Mouse (Mus musculus): Measurements from ENCODE around the gene Lbhd2.

Lbhd2 gene

DNA sequence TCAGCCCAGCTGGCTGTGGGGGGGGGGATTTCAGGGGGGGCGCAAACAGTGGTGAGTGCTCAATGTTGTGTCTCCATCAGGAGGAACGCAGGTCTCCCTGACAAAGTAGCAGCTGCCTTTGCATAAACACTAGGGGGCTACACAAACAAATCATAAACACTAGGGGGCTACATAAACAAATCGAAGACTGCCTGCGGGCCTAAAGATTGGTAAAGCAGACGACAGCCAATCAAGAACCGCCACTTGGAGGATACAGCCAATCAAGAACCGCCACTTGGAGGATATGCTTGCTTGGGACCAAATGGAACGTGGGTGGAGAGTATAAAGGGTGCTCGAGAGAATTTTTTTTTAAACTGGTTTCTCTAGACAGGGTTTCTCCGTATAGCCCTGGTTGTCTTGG lies 1.7 kb upstream of the Lbhd2 start:
- no peak for DNase-seq (ENCODE audit: low spot score in 2 of 2)

DNA sequence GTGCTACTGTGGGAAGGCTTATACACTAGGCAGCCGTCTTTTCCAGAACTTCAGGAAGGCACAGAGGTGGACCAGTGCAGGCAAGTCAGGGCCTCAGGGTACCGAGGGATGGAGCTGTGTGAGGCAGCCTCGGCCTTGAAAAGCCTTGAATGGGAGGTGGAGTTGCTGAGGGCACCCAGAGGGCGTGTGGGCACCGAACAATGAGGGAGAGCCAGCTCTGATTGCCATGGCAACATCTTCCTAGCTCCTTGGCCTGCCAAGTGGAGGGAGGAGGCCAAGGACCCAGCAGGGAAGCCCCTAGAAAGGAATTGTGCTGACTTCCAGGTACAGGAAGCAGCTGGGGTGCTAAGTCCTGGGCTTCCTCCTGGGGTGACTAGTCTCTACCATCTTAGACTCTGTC lies 3.0 kb downstream of the Lbhd2 start:
- DNase-seq (ENCODE audit: low spot score in 2 of 2) = peak; percentile 56 to 68

DNA sequence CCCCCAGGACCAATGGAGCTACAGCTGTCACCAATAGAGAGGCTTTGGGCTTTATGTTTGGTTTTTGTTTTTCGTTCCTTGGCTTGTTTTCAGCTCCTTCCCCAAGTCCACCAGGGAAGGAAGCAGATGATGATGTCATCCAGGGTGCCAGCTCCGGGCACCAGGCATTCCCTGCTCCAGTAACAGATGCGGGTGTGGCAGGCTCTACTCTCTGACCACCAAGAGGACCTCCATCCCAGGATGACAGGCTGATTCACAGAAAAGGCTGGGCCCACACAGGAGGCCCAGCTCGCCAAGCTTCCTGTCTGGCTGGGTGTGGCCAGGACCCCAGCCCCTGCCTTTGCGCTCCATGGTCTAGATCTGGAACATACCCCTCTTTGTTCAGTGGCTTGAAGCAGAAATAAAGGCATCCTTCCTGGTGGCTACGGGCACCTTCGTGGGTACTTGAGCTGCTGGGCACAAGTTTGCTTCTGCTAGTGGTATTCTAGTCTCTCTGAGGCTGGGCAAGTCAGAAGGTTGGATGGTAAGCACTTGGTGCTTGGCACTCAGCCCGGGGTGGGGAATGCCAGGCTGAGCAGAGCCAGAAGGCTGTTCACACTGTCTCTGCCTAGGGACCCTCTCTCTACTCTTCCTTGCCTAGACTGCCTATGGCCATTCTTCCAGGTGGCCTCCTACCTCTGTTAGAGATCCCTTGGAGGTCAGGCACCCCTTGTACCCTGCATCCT lies 5.2 kb downstream of the Lbhd2 start:
- no peak for DNase-seq (ENCODE audit: low spot score in 2 of 2)

DNA sequence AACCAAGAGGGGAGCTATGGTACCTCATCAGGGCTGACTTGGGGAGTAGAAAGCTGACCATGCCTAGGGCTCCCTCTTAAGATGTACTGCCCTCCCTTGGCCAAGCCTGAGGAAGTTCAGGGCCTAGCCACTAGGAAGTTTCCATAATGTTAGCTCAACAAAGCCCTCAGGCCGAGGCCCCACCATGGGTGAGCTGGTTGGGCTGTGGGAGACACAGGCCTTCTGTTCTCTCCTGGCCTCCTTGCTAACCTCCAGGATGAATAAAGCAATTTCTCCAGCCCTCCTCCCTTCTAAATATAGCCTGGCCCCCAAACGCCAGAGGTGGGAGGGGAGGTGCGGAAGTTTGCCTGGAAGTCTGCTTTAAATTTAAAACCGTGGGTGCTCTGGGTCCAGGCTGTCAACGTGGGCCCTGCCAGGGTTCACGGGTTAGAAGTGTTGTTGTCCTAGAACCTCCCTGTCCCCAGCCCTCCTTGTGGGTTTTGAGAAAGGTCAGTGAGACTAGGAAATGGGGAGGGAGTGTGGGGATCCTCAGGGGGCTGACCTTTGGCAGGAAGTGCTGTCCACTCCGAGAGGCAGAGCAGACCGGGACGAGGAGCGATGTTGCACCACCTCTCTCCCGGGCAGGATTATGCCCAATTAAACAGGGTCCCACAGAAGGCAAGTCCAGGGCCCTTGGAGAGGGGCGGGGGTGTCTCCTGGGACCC lies 6.1 kb downstream of the Lbhd2 start:
- DNase-seq (ENCODE audit: low spot score in 2 of 2) = no peak

DNA sequence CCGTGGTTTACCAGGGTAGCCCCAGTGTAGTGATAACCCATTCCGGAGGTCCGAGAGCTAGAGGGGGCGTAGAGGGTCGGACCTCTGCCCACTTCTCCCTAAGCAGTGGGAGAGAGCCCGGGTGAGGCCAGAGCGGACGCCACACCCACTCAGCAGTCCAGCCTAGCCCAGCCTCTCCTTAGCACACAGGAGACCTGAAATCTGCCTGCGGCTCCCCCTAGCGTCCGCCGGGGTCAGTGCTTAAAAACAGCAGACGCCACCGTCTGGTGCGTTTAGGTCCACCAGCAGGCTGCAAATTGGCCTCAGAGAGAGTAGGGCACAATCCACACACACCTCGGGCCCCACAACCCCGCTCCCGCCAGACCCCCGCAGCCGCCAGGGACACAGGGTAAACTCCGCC lies 6.7 kb downstream of the Lbhd2 start:
- DNase-seq (ENCODE audit: low spot score in 2 of 2) = peak; percentile 89 to 93

DNA sequence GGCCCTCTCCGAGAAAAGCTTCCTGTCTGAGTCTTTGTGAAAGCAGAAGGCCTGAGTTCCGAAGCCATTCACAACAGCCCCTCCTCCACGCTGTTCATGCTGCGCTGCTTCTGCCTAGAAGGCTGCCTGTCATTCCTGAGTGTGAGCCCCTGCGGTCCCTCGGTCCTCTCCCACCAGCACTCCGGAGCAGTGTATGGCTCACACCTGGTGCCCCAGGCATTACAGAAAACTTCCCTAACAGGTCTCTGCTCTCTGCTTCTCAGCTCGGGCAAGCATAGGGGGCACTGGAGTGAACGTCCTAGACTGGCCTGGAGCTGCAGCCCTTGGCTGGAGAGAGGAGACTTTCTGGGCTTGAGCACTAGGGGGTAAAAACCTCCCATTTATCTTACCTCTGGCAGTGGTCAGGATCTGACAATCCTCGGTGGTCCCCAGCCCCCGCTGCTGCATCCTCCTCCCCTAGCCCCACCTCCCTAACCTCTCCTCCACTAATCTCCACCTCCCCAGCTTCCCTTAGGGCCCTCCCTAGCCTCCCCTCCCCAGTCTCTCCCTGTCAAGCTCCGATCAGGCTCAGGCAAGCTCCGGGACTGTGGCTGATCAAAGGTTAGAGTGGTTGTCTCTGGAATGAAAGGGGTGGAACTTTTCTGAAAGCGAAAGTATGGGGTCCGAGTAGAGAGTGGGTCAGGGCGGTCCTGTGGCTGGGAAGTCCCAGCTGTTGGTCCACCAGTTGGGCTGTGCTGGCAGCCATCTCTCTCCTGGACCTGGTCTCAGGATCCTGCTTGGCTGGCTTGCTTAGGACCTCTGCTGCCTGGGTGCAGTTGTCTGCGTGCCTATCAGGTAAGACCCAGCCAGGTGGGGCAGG lies 10.5 kb downstream of the Lbhd2 start, which contains the start of gene Exoc3l4:
TSS of gene Exoc3l4 (plus strand) at position 97 of the 859 bp plus-strand sequence.
- no peak for DNase-seq (ENCODE audit: low spot score in 2 of 2)

DNA sequence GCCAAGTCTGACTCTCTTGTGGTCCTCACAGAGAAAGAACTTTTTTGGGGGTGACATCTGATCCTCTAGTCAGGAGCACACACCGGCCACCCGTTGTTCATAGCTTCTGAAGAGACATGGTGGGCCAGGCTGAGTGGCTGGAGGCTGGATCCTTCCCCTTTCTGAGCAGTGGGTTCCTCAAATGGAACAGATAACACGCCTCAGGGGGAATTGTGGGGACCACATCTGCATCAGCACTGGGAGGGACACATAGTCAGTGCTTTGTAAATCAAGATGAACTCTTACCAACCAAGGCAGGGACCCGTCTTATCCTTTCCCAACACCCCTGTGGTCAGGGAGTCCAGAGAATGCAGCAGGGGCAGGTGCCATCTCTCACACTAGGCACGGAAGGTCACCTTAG lies 13.3 kb downstream of the Lbhd2 start:
- DNase-seq (ENCODE audit: low spot score in 2 of 2) = no peak

DNA sequence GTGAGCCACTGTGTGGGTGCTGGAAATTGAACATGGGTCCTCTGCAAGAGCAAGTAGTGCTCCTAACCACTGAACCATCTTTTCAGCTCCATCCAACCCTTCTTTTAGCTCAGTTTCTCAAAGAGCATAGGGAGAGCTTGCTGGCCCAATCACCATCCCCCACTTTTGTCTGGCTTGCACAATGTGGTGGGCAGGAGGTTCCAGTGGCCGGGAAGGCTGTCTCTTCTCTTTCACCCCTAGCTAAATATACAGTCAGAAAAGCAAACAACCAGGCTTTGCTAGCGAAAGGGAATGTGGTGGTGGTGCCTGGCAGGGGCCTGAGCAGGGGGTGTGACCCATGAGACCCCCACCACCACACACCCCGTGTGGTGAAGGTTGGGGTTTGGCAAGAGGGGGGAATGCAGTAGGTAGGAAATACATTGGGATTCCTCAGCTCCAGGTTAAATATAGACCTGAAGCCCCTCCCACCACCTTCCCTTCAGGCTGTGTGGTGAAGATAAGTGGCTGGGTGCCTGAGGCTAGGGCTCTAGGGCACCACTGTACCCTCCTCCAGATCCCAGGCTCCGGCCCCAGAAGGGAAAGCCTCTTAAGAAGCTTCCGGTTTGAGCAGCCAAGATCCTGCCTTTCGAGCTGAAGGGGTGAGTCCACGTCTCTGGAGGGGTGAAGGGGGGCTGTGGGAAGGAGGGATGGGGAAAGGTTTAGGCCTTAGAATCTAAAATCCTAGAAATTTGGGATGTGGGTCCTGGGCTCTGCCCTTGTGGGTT lies 14.5 kb downstream of the Lbhd2 start:
- no peak for DNase-seq (ENCODE audit: low spot score in 2 of 2)

DNA sequence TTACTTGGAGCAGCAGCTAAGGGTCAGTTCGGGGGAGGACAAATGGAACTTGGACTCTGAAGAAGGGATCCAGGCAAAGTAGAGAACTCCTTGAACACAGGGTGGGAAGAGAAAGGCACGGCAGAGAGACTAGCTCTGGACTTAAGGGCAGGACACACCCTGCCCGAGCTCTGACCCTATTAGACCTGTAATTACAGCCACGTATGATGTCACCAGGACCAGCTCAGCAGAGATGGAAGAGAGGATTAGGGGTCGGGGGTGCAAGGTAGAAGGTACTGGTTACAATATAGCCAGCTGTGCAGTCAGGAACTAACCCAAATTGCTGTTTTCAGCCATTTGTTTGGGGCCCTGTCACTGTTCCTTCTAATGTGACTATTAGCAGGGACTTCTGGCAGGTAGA lies 16.2 kb downstream of the Lbhd2 start:
- DNase-seq (ENCODE audit: low spot score in 2 of 2) = no peak

DNA sequence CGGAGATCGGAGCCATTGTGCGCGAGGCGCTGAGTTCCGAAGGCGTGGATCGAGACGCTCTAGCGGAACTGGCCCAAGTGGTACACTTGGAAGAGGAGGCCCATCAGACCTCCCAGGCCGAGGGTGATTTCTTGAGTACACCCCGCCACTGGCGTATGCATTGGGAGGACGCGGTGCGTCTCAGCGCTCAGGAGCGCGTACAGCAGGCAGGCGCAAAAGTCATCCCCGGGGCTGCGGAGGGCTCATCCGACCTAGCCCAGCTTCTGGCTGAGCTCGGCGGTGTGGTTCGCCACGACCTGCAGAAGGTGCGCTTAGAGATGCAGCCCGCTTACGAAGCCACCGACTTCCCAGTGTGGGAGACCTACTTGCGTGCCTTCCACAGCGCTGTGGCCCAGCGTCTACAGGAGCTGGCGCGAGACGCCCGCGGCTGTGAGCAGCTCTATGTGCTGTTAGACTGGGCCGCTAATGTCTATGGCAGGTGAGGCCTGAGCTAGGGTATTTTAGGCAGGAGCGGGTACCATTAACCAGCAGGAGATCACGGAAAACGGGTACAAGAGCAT lies 17.0 kb downstream of the Lbhd2 start:
- DNase-seq (ENCODE audit: low spot score in 2 of 2) = no peak

DNA sequence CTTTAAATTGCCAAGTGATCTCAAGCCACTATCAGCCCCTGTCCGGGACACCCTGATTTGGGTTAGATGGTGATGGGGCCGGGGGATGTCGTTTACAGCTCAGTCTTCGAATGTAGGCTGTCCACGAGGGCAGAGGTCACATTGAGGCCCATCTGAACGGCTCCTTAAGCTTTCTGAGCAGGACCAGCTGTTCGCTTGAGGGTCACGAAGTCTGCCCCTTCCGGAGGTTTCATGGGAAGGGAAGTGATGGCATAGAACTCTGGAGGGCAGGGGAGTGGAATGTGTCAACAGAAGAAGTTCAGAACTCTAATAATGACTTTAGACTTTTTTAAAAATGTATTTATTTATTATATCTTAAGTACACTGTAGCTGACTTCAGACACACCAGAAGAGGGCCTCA lies 17.9 kb downstream of the Lbhd2 start:
- DNase-seq (ENCODE audit: low spot score in 2 of 2) = no peak

DNA sequence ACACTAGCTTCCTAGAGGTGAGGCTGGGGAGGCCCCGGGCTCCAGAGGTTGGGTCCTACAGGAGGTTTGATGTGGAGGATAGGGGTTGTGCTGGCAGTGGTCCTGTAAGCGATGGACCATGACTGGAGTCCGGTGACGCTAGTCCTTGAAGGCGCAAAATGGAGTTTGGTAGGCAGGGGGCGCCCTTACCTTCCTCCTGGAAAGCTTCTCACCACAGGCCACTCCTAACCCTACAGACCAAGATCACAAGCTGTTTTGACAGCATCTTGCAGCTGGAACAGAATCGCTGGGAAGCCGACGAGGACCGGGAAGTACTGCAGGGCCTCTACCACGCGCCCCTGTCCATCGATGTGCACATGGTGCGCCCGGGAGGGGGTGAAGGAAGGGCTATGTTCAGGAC lies 18.6 kb downstream of the Lbhd2 start:
- peak; percentile 81 to 87 for DNase-seq (ENCODE audit: low spot score in 2 of 2)

DNA sequence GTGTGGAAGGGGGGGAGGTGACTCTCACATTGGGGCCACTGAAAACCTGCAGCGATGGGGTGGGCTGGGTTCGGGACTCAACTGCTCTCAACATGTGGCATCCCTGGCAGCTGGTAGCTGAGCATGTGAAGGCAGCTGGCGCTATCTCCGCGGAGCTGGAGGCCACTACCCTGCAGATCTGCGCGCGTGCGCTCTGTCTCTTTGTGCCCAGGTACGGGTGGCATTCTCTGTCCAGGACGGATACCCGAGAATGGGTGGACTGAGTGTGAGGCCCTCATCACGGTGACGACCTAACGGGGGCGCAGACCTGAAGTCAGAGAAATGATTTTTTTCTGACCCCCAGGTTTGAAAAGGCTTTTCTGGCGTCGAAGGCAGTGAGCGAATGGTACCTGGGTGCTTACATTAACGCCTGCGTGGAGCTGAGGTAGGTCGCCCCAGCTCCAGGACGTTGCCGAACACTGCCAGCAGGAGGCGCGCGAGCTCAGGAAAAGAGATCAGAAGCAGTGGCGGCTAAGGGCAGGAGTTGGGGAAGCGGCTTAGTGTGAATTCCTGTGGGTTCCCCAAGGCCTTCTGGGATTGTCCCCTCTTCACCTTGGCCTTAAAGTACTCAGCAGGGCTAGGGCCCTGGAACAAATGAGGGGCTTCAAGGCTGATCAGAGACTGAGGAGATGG lies 19.3 kb downstream of the Lbhd2 start:
- DNase-seq (ENCODE audit: low spot score in 2 of 2) = peak; percentile 88 to 93

DNA sequence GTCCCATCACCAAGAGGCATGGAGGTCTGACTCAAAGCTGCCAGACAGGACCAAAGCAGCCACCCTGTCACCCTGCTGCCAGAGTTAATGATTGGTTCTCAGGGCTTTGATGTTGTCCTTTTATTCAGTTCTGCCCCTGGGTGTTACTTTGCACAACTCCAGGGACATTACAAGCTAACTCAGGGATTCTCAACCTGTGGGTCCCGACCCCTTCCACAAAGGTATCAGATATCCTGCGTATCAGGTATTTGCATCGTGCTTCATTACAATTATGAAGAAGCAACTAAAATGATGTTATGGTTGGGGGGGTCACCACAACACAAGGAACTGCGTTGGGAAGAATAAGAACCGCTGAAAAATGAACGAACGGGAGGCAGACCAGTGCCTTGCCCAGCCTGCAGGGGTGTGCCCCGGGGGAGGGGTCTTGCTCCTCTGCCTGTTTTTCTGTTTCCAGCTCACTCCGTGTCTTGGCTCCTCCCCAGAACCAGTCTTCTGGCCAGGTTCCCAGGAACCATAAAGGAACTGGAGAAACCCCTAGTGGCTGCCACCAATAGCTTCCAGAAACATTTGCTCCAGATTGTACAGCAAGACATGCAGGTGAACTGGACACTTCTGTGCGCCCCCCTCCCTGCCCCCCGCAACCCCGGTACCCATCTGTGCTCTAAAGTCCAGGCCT lies 21.0 kb downstream of the Lbhd2 start:
- DNase-seq (ENCODE audit: low spot score in 2 of 2) = peak in 1 of 2 experiments; percentile 53

DNA sequence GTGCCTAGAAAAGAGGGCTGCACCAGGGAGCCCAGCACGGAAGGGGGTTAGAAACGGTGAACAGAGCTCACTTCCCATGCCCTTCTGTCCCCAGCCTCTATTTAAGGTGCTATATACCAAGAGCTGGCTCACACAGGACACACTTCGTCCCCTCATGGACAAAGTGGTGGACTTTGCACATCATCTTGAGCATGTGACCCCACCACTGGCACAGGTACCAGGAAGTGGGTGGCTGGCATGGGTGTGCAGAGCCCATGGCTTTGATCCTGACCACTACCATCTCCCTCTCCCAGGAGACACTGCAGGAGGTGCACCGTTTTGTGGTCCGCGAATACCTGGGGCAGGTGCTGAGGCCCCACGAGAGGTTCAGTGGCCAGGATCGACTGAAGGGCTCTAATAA lies 21.8 kb downstream of the Lbhd2 start:
- no peak for DNase-seq (ENCODE audit: low spot score in 2 of 2)

DNA sequence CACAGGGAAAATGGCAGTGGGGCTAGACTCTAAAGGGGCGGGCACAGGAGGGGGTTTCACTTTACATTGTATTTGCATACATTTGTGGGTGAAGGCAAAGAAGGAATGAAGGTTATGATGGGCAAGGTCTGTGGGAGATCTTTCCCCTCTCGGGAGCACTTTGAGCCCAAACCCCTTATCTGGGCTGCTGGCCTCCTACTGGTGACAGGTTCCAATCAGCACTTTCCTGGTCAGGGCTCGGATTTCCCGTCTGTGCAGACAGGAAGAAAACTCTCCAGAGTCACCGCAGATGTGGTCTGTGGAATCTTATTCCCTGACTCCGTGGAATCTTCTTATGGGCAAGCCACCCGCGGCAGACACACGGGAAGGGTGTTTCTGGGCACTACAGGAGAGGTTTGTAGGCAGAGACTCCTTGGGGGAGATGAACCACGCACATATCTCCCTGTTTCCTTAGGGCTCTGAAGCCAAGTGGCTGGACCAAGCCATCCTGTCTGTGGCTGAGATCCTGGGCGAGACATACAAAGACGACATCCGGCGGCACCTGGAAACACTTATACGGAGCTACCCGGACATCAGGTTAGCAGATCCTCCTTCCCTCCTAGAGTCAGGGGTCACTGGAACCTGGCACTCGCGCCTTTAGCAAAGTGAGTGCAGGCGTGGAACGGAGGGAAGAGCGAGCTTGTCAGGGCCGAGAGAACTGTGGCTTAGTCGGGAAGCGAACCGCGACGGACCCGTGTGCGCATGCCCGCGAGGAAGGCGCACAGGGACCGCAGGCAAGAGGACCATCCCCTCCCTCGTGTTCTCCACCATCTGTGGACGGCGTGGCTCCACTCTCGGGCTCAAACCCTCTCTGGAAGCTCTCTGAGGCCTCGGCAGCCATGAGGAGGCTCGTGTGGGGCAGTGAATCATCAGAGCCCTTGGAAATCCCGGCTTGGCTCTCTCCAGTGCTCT lies 22.6 kb downstream of the Lbhd2 start:
- DNase-seq (ENCODE audit: low spot score in 2 of 2) = peak; percentile 58 to 61

DNA sequence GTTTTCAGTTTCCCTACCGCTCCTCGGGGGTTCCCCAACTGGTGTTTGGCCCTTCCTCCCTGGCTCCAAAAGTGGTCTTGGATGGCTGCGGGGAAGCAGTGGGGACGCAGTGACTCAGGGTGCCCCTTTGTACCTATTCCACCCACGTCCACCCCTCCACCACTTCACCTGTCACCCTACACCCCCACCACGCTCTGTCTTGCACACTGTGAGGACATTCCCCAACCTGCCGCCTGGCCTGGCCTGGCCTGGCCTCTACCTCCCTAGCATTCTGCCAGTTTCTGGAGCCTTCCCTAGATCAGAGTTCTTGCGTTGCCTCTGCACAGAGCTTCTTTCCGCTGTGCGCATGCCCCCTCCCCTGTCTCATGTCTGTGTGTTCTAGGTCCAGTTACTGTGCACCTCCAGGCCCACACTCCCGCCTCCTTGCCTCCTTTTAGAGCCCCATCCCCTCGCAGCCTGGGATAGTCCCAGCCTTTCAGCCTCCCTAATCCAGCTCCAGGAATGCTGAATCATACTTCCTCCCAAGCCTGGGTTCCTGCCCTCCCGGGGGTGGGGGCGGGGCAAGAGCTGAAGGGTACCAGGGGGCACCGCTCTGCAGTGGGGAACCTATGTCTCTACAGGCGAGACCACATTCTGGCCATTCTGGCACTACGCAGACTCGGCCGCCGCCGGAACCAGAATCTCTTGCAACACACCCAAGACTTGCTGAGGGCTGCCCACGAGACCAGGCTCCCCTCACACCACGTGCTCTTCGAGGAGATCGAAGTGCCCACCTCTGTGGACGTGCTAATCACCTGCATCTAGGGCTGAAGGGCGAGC lies 23.6 kb downstream of the Lbhd2 start:
- no peak for DNase-seq (ENCODE audit: low spot score in 2 of 2)

All from right cerebral cortex, postnatal 10 days (tissue).